Mouse (Mus musculus): ENCODE results near the gene Taok3. TPM values are rescaled to one million over a fixed set of nuclear protein-coding genes. Genes with fewer than 3 reads are reported as not detected.
A peak's percentile ranks its signal among the peaks of the same experiment; 100 is the strongest.

Gene Taok3
- polyA plus RNA-seq, 1 experiment from 2014 or later, result 28.9 TPM

- 39% methylated on average over 9 of the region's 9 CpGs for WGBS
- H3K9me3 ChIP-seq, result no peaks in the 10 kb centered on the region
- peaks cover 17% of the 10 kb centered on the region for H3K4me1 ChIP-seq
- no peaks in the 10 kb centered on the region for H3K27me3 ChIP-seq
- peak; percentile 49; the same call in 1 of the 2 replicates for ATAC-seq (ENCODE audit: low FRiP score, low read depth)
- H3K27ac ChIP-seq (replicated peaks), result peak overlapping the region; percentile 35
- H3K4me2 ChIP-seq (replicated peaks), result no peak overlapping the region
- no peaks in the 10 kb centered on the region for H3K36me3 ChIP-seq
- no peak overlapping the region for H3K9ac ChIP-seq (replicated peaks)
- no peak overlapping the region for H3K4me3 ChIP-seq
Observed at GRCm38 (mm10) chr5:117135869-117136268, 15.9 kb downstream of the Taok3 start.

DNA sequence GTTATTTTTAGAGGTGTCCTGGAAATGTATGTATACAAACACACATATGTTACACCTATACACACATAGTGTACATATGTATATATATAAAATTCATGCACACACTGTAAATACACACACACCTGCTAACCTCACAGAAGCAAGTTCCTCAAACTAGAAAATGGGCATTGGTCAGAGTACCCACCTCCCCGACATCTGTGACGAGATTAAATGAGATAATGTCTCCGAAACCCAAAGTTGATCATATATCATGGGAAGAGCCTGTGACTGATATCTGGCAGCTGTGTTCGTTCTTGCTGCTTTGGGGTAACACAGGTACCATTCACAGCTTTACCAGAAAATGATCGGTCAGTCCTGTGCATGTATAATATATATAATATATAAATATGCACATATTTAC lies 16.6 kb downstream of the Taok3 start:
- WGBS, result 90% methylated on average over 5 of the region's 5 CpGs
- Histone ChIP-seq H3K27me3 (no peaks in the 10 kb centered on the region), H3K4me3 (no peak overlapping the region), H3K9me3 (no peaks in the 10 kb centered on the region), H3K4me2 (replicated peaks) (no peak overlapping the region), H3K36me3 (no peaks in the 10 kb centered on the region), H3K4me1 (peaks cover 17% of the 10 kb centered on the region), H3K27ac (replicated peaks) (no peak overlapping the region), H3K9ac (replicated peaks) (no peak overlapping the region)
- no peak for ATAC-seq (ENCODE audit: low FRiP score, low read depth)

DNA sequence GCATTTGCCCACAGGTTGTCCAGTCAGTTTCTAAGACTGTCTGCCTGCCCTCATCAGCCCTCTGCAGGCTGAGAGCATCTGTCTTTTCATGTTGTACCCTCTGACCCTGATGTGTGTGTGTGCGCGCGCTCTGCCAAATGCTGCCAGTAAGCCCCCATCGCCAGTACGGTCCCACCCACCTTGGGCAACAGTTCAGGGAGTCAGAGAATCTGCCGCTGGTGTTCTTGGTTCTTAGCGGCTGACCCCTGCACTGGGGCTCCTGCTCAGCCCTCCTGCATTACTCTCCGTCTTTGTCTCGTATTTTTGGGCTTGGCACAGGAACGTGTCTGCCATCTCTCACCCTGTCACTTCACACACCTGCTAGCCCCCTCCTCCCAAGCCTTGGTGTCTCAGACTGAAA lies 17.1 kb downstream of the Taok3 start:
- no peaks in the 10 kb centered on the region for H3K36me3 ChIP-seq
- ATAC-seq (ENCODE audit: low FRiP score, low read depth), result no peak
- no peaks in the 10 kb centered on the region for H3K9me3 ChIP-seq
- H3K4me1 ChIP-seq, result peaks cover 17% of the 10 kb centered on the region
- no peaks in the 10 kb centered on the region for H3K27me3 ChIP-seq
- no peak overlapping the region for H3K4me3 ChIP-seq
- WGBS, result 75% methylated on average over 10 of the region's 10 CpGs
- H3K9ac ChIP-seq (replicated peaks), result no peak overlapping the region
- H3K4me2 ChIP-seq (replicated peaks), result no peak overlapping the region
- H3K27ac ChIP-seq (replicated peaks), result no peak overlapping the region

- Histone ChIP-seq H3K36me3 (no peaks in the 10 kb centered on the region), H3K4me3 (no peak overlapping the region), H3K9me3 (no peaks in the 10 kb centered on the region), H3K27me3 (no peaks in the 10 kb centered on the region), H3K9ac (replicated peaks) (no peak overlapping the region), H3K4me2 (replicated peaks) (no peak overlapping the region), H3K4me1 (peaks cover 17% of the 10 kb centered on the region), H3K27ac (replicated peaks) (no peak overlapping the region)
- WGBS, result 83% methylated on average over 8 of the region's 8 CpGs
- ATAC-seq (ENCODE audit: low FRiP score, low read depth), result no peak
Observed at GRCm38 (mm10) chr5:117137594-117137993, 17.7 kb downstream of the Taok3 start.

DNA sequence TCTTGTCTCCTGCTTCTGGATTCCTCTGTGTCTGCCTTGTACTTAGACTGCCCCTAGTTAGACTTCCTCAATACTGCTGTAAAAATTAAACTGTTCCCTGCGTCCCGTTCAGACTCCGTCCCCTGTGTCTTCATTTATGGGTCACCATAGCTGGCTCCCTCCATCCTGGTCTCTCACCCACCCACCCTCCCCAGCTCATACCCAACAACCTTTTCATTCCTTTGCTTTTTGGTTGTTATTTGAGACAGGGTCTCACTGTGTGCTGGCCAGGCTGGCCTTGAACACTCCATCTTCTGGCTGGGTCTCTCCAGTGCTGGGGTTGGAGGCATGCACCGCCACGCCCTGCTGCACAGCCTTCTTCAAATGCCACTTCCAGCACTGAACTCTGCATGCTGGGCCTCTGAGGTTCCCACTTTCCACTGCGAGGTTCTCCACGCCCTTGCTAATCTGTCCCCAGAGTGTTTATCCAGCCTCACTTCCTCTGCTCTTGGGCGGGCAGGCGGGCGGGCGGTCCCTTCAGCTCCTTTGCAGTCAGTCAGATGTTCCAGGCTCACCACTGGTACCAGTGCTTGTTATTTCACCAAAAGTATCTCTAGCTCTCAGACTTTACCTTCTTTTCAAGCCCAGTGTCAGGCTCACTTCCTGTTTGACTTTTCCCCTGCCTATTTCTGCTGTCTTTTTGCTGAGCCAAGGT lies 18.5 kb downstream of the Taok3 start:
- Histone ChIP-seq H3K4me1 (peaks cover 17% of the 10 kb centered on the region), H3K9me3 (no peaks in the 10 kb centered on the region), H3K4me3 (no peak overlapping the region), H3K4me2 (replicated peaks) (no peak overlapping the region), H3K9ac (replicated peaks) (no peak overlapping the region), H3K27me3 (no peaks in the 10 kb centered on the region), H3K27ac (replicated peaks) (no peak overlapping the region), H3K36me3 (no peaks in the 10 kb centered on the region)
- WGBS, result 82% methylated on average over 11 of the region's 11 CpGs
- no peak for ATAC-seq (ENCODE audit: low FRiP score, low read depth)

GRCm38 (mm10) chr5:117139822-117140221 lies 19.9 kb downstream of the Taok3 start:
- no peaks in the 10 kb centered on the region for H3K9me3 ChIP-seq
- ATAC-seq (ENCODE audit: low FRiP score, low read depth), result no peak
- 71% methylated on average over 8 of the region's 8 CpGs for WGBS

GRCm38 (mm10) chr5:117140374-117140773 lies 20.4 kb downstream of the Taok3 start:
- no peak for ATAC-seq (ENCODE audit: low FRiP score, low read depth)
- Histone ChIP-seq H3K27ac (replicated peaks) (no peak overlapping the region), H3K4me3 (no peak overlapping the region), H3K4me2 (replicated peaks) (no peak overlapping the region), H3K9me3 (no peaks in the 10 kb centered on the region), H3K4me1 (peaks cover 13% of the 10 kb centered on the region), H3K36me3 (no peaks in the 10 kb centered on the region), H3K27me3 (no peaks in the 10 kb centered on the region), H3K9ac (replicated peaks) (no peak overlapping the region)
- WGBS, result 59% methylated on average over 7 of the region's 7 CpGs

More at GRCm38 (mm10) chr5:117139822-117140221, 19.9 kb downstream of the Taok3 start:
- Histone ChIP-seq H3K27me3 (no peaks in the 10 kb centered on the region), H3K4me2 (replicated peaks) (no peak overlapping the region), H3K9ac (replicated peaks) (no peak overlapping the region), H3K4me1 (peaks cover 17% of the 10 kb centered on the region), H3K27ac (replicated peaks) (no peak overlapping the region), H3K4me3 (no peak overlapping the region), H3K36me3 (no peaks in the 10 kb centered on the region)

DNA sequence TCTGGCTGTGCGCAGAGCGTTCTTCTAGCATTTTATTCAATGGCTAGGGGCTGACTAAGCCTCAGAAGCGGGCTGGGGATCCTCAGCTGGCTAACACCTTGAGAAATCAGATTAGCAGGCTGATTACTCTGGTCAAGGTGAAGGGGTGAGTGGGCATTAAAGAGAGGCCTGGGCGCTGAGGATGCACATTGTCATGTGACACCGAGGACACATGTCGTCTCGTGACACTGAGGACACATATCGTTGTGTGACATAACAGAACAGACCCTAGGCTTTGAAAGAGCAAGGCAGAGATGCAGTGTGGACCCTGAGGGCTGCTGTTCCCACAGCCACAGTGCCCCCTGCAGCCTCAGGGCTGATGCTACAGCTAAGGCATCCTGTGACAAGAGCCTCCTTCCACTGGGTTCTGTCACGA lies 23.8 kb downstream of the Taok3 start:
- H3K9ac ChIP-seq (replicated peaks), result 0 out of 2 replicates have a peak overlapping the region, but pooled peaks have one; percentile 24
- H3K27ac ChIP-seq (replicated peaks), result no peak overlapping the region
- H3K4me3 ChIP-seq, result no peak overlapping the region
- no peaks in the 10 kb centered on the region for H3K36me3 ChIP-seq
- ATAC-seq (ENCODE audit: low FRiP score, low read depth), result no peak
- no peak overlapping the region for H3K4me2 ChIP-seq (replicated peaks)
- H3K27me3 ChIP-seq, result no peaks in the 10 kb centered on the region
- 59% methylated on average over 9 of the region's 9 CpGs for WGBS
- no peaks in the 10 kb centered on the region for H3K9me3 ChIP-seq
- 0 out of 2 replicates have a peak, but pooled peaks cover 5% of the 10 kb centered on the region for H3K4me1 ChIP-seq

GRCm38 (mm10) chr5:117146165-117146564 lies 26.2 kb downstream of the Taok3 start:
- H3K36me3 ChIP-seq, result no peaks in the 10 kb centered on the region
- H3K27me3 ChIP-seq, result no peaks in the 10 kb centered on the region
- no peak overlapping the region for H3K4me2 ChIP-seq (replicated peaks)
- no peaks in the 10 kb centered on the region for H3K9me3 ChIP-seq
- H3K4me1 ChIP-seq, result no peaks in the 10 kb centered on the region
- no peak overlapping the region for H3K4me3 ChIP-seq
- H3K27ac ChIP-seq (replicated peaks), result no peak overlapping the region
- H3K9ac ChIP-seq (replicated peaks), result no peak overlapping the region
- no peak for ATAC-seq (ENCODE audit: low FRiP score, low read depth)

DNA sequence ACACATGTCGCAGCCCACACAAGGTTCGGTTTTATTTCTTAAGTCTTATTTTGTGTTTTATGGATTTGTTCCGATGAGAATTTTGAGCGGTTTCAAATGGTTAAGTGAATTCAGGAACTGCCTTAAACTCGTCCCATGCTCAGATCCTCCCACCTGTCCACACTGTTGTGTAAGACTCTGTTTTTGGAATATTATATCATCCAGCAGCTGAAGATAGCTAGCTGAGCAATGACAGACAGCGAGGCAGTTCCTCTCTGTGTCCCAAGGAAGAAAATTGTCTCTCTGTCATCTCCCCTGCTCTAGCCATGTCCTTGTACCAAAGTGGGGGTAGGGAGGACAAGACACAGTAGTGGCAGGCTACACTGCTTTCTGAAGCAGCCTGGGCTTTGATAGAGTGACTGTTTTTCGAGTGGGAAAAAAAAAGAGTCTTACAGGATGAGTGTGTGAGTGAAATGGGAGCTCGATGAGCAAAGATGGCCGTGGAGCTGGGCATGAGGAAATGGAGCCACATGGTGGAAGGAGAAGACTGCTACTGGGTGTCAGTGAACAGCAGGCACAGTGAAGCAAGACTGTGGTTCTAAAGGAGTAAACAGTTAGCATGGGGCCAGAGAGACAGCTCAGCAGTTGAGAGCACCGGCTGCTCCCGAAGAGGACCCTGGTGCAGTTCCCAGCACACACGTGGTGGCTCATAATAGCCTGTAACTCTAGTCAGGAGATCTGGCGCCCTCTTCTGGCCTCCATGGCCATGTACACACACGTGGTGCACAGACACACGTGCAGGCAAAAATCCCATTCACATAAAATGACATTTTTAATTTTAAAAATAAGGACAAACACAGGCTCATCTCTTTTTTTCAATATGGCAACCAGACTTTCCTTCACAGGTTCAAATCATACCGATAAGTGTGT lies 27.5 kb downstream of the Taok3 start:
- H3K27ac ChIP-seq (replicated peaks), result no peak overlapping the region
- no peak overlapping the region for H3K4me2 ChIP-seq (replicated peaks)
- no peak overlapping the region for H3K4me3 ChIP-seq
- H3K36me3 ChIP-seq, result no peaks in the 10 kb centered on the region
- H3K9ac ChIP-seq (replicated peaks), result no peak overlapping the region
- H3K27me3 ChIP-seq, result no peaks in the 10 kb centered on the region
- H3K4me1 ChIP-seq, result no peaks in the 10 kb centered on the region
- 92% methylated on average over 16 of the region's 16 CpGs for WGBS
- no peaks in the 10 kb centered on the region for H3K9me3 ChIP-seq
- no peak for ATAC-seq (ENCODE audit: low FRiP score, low read depth)

GRCm38 (mm10) chr5:117149054-117149942 lies 29.4 kb downstream of the Taok3 start:
- Histone ChIP-seq H3K4me2 (replicated peaks) (no peak overlapping the region), H3K4me3 (no peak overlapping the region), H3K9me3 (no peaks in the 10 kb centered on the region), H3K27me3 (no peaks in the 10 kb centered on the region), H3K4me1 (no peaks in the 10 kb centered on the region), H3K9ac (replicated peaks) (no peak overlapping the region), H3K27ac (replicated peaks) (no peak overlapping the region), H3K36me3 (no peaks in the 10 kb centered on the region)
- ATAC-seq (ENCODE audit: low FRiP score, low read depth), result no peak
- WGBS, result 86% methylated on average over 16 of the region's 16 CpGs
